Mouse (Mus musculus): ENCODE measurements at regions not wholly inside any gene's neighbourhood (a gene's known extent, or its start where the extent isn't known, plus 50 kb on each side); places are given as distances from the start of the nearest gene placed in this dataset.

DNA sequence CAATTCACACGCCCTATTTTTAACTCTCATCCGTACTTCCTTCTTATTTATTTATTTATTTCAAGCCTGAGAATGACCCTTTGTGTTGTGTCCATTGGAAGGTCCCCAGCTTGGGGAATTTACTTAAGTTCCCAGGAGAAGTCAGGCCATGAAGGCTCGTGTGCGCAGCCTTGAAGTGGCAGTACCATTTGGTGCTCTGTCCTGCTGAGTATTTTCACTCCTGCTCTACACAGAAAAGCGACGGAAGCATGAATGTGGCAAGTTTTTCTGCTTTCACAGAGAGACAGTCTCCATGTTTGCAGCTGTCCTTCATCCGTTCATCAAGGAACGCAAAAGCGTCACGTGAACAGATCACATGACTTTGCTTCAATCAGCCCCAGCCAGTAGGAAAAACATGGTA, 610.2 kb upstream of the Clint1 start:
- DNase-seq (ENCODE audit: low spot score) = no peak

- no peak for DNase-seq (ENCODE audit: low spot score)
Observed at GRCm38 (mm10) chr11:45244796-45245195, 607.1 kb upstream of the Clint1 start.

DNA sequence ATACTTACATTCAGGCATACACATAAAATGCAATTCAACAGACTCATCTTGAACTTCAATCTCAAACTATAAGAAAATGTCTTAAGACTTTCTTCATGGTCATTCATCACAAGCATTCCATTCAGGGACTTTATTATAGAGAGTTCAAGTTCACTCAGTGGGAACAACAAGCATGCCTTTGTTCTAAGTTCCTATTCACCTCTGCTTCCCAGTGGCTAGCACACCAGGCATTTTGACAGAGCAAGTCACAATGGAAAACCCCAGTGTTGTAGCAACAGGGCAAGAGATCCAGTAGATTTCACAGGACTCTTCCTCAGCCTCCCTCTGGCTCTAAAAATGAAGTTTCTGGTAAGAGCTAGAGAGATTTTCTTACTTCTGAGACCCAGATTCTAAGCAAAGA, 595.8 kb upstream of the Clint1 start:
- DNase-seq (ENCODE audit: low spot score) = no peak

- DNase-seq (ENCODE audit: low spot score) = no peak
Observed at GRCm38 (mm10) chr11:45262198-45262597, 589.7 kb upstream of the Clint1 start.

GRCm38 (mm10) chr11:45264001-45264400, 587.9 kb upstream of the Clint1 start:
- DNase-seq (ENCODE audit: low spot score) = no peak

DNA sequence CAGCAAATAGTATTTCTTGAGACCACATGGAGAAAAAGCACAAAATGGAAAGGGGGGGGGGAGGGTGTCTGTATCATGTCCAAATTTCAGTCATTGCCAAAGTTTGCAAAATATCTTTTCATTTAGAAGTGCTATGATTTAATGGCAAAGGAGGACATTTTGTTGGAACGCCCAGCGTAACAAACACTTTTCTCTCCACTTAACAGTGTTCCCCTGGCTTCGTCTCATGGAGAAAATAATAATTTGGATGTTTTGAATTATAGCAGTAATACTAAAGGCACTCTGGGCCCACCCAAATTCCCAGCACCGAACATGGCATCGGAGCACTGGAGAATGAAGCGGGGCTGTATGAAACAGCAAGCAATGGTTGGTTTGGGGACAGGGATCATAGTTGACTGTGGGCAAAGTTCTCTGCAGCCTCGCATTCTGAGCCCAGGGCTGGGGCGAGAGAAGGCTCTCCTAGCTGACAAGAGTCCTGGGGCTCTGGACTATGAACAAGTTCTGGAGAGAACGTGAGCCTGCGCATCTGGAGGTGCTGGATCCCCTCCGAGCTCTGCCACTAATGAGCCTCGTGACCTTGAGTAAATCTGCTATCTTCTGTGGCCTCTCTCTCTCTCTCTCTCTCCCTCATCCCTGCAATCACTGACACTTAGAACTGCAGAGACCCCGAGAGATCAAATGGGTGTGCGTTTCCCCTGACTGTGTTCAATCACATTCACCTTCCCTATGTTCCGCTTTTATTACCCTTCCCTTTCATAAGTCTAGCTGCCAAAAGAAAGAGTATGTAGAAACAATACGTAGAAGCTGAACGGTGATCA, 586.5 kb upstream of the Clint1 start:
- no peak for DNase-seq (ENCODE audit: low spot score)

- no peak for DNase-seq (ENCODE audit: low spot score)
Observed at GRCm38 (mm10) chr11:45265989-45266302, 585.9 kb upstream of the Clint1 start.

- DNase-seq (ENCODE audit: low spot score) = no peak
Observed at GRCm38 (mm10) chr11:45269215-45269614, 582.6 kb upstream of the Clint1 start.

GRCm38 (mm10) chr11:45271206-45271605, 580.6 kb upstream of the Clint1 start:
- DNase-seq (ENCODE audit: low spot score) = no peak

DNA sequence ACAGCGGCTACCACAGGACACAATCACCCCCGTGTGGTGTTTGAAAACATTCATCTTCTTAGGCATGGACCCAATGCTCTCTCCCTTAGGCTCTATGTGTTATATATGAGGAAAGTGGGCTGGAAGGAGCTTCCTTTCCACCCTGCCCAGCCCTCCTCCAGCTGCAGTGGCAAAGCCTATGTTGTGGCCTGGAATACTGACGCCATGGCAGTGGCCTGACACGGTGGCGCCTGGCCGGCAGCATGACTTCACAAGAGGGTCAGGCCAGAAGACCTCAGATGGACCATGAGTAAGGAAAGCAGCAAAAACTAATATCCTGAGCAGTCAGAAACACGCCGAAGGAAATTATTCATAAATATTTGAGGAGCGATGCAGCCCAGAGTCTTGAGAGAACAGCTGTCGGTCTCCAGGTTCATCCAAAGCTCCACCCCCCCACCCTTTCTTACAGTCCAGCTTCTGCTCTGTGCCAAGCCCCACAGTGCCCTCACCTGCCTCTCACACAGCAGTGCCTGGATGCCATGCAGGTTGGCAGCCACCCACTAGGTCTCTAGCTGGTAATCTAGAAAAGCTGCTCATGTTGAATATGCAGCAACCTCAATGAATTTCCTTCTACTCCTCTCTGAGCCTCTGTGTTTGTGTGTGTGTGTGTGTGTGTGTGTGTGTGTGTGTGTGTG, 577.3 kb upstream of the Clint1 start:
- no peak for DNase-seq (ENCODE audit: low spot score)

- no peak for DNase-seq (ENCODE audit: low spot score)
Observed at GRCm38 (mm10) chr11:45275170-45275569, 576.7 kb upstream of the Clint1 start.

- DNase-seq (ENCODE audit: low spot score) = no peak
Observed at GRCm38 (mm10) chr11:45296772-45297171, 555.1 kb upstream of the Clint1 start.

- no peak for DNase-seq (ENCODE audit: low spot score)
Observed at GRCm38 (mm10) chr11:45311934-45312333, 539.9 kb upstream of the Clint1 start.

GRCm38 (mm10) chr11:45323766-45324165, 528.1 kb upstream of the Clint1 start:
- DNase-seq (ENCODE audit: low spot score) = no peak

DNA sequence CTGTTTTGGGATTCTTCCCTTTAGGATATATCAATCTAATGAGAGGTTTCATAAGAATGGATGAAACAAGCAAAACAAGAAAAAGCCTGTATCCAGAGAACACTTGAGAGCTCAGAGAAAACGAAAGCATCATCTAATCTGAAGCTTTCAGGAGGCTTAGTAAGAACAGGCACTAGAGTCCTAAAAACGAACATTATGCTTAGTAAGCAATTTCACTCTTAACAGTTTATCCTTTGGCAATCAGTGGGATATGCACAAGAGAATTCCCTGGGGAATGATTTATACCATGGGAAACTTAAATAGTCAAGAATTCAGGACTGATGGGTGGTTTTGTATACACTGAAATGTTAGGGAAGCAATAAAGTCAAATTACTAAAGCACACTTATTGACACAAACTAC, 521.5 kb upstream of the Clint1 start:
- no peak for DNase-seq (ENCODE audit: low spot score)

DNA sequence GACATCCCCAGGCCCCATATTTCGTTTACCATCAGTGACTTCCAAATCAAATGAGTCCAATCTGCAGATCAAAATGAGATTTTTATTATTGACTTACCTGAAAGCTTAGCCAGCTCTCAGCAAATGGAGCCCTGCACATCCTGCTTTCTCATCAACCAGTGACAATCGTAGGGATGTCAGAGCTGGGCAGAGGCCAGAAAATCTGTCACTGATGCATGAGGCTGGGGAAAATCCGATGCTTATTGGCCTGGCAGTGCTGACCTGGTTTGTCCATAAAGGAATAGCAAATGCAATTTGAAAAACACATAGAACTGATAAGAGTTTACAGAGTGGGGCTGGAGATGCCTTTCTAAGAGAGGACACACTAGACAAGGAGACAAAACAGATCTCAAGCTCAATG, 518.1 kb upstream of the Clint1 start:
- DNase-seq (ENCODE audit: low spot score) = no peak

- DNase-seq (ENCODE audit: low spot score) = no peak
Observed at GRCm38 (mm10) chr11:45349331-45349730, 502.5 kb upstream of the Clint1 start.

DNA sequence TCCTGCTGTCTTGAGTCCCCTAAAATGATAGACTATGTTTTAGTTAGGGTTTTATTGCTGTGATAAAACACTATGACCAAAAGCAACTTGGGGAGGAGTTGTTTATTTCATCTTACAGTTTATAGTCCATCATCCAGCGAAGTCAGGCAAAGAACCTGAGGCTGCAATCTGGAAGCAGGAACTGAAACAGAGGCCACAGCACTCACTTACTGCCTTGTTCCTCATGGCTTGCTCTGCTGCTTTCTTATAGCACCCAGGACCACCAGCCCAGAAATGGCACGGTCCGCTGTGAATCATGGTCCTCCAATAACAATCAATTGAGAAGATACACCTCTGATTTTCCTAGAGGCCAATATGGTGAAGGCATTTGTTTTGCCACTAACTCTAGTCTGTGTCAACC, 486.5 kb upstream of the Clint1 start:
- DNase-seq (ENCODE audit: low spot score) = no peak

GRCm38 (mm10) chr11:45389243-45390146, 462.4 kb upstream of the Clint1 start:
- no peak for DNase-seq (ENCODE audit: low spot score)

DNA sequence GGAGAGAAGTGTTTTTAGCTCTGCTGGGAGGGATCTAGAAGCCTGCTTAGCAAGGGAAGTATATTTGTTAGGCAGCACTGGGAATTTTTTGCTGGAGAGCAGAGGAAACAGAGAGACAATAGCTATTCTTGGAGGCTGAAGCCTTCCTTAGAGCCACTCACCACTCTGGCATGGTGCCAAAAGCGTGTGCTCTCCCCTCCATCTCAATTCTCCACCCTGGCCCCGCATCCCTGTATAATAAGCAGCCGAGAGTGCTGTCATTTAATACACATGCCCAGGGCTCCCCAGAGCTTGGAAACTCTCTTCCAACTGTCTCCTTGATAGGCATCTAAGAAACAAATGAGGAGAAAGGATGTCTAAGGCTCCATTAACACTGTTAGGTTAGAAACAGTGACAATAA, 455.8 kb upstream of the Clint1 start:
- DNase-seq (ENCODE audit: low spot score) = no peak

DNA sequence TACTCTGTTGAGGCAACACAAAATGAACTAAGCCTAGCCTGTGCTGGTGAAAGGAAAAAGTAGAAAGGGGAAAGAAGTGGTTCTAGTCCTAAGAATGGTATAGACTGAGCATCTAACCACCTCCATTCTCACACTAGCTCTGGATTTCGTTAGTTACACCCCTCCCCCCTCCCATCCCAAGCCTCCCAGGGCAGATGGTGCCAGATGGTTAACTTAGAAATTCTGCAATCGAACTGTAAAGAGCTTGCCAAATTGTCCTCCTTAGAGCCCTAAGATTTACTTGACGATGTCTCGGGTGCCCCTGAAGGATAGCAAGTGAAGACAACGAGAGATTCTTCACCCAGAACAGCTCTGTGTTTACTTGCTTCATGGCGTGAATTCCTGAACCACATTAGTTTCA, 453.7 kb upstream of the Clint1 start:
- no peak for DNase-seq (ENCODE audit: low spot score)

- DNase-seq (ENCODE audit: low spot score) = no peak
Observed at GRCm38 (mm10) chr11:45404377-45405029, 447.3 kb upstream of the Clint1 start.

All from urinary bladder, postnatal 25 days (tissue).